Mouse (Mus musculus): ENCODE results near the gene Zpbp. TPM values are rescaled to one million over a fixed set of nuclear protein-coding genes. Genes with fewer than 3 reads are reported as not detected.
A peak's percentile ranks its signal among the peaks of the same experiment; 100 is the strongest.

The Zpbp gene
- polyA plus RNA-seq, 1 experiment from 2014 or later, result 0.33 TPM

GRCm38 (mm10) chr11:11394686-11395085 lies 67.5 kb downstream of the Zpbp start:
- no peak overlapping the region for H3K9ac ChIP-seq (ENCODE audit: low read length)
- H3K9me3 ChIP-seq (ENCODE audit: control insufficient read depth, low read length), result no peaks in the 10 kb centered on the region
- no peak for DNase-seq (ENCODE audit: low spot score)
- no peaks in the 10 kb centered on the region for H3K4me1 ChIP-seq (replicated peaks; ENCODE audit: control insufficient read depth, insufficient read depth)
- no peak for ATAC-seq (ENCODE audit: low FRiP score, low TSS enrichment)
- no peak overlapping the region for H3K27ac ChIP-seq (replicated peaks)
- 78% methylated on average over 5 of the region's 5 CpGs for WGBS
- no peaks in the 10 kb centered on the region for H3K36me3 ChIP-seq (ENCODE audit: control insufficient read depth, insufficient read depth, low read length)
- no peak overlapping the region for H3K4me3 ChIP-seq (ENCODE audit: low read depth, low read length)
- TF ChIP-seq CTCF (IDR thresholded peaks at IDR 0.05; ENCODE audit: low read depth), result no peak
- TF ChIP-seq EP300 (optimal IDR thresholded peaks at IDR 0.05), result no peak
- H3K4me2 ChIP-seq (replicated peaks; ENCODE audit: low read depth), result no peak overlapping the region
- no peaks in the 10 kb centered on the region for H3K27me3 ChIP-seq (ENCODE audit: control insufficient read depth, insufficient read depth, low read length)

GRCm38 (mm10) chr11:11393164-11393563 lies 69.0 kb downstream of the Zpbp start:
- no peaks in the 10 kb centered on the region for H3K27me3 ChIP-seq (ENCODE audit: control insufficient read depth, insufficient read depth, low read length)
- DNase-seq (ENCODE audit: low spot score), result no peak
- H3K36me3 ChIP-seq (ENCODE audit: control insufficient read depth, insufficient read depth, low read length), result no peaks in the 10 kb centered on the region
- no peak for TF ChIP-seq CTCF (IDR thresholded peaks at IDR 0.05; ENCODE audit: low read depth)
- no peak for TF ChIP-seq EP300 (optimal IDR thresholded peaks at IDR 0.05)
- H3K9me3 ChIP-seq (ENCODE audit: control insufficient read depth, low read length), result no peaks in the 10 kb centered on the region
- H3K9ac ChIP-seq (ENCODE audit: low read length), result no peak overlapping the region
- ATAC-seq (ENCODE audit: low FRiP score, low TSS enrichment), result 0 out of 2 replicates have a peak, but pooled peaks have one; percentile 8
- no peak overlapping the region for H3K4me2 ChIP-seq (replicated peaks; ENCODE audit: low read depth)
- WGBS, result 91% methylated on average over 10 of the region's 10 CpGs
- no peaks in the 10 kb centered on the region for H3K4me1 ChIP-seq (replicated peaks; ENCODE audit: control insufficient read depth, insufficient read depth)
- no peak overlapping the region for H3K4me3 ChIP-seq (ENCODE audit: low read depth, low read length)
- H3K27ac ChIP-seq (replicated peaks), result no peak overlapping the region

GRCm38 (mm10) chr11:11371305-11371704 lies 90.9 kb downstream of the Zpbp start:
- Histone ChIP-seq H3K4me2 (replicated peaks; ENCODE audit: low read depth) (no peak overlapping the region), H3K27ac (replicated peaks) (no peak overlapping the region), H3K4me3 (ENCODE audit: low read depth, low read length) (no peak overlapping the region), H3K27me3 (ENCODE audit: control insufficient read depth, insufficient read depth, low read length) (no peaks in the 10 kb centered on the region), H3K36me3 (ENCODE audit: control insufficient read depth, insufficient read depth, low read length) (no peaks in the 10 kb centered on the region), H3K9ac (ENCODE audit: low read length) (no peak overlapping the region), H3K9me3 (ENCODE audit: control insufficient read depth, low read length) (no peaks in the 10 kb centered on the region), H3K4me1 (replicated peaks; ENCODE audit: control insufficient read depth, insufficient read depth) (no peaks in the 10 kb centered on the region)
- 91% methylated on average over 5 of the region's 5 CpGs for WGBS
- DNase-seq (ENCODE audit: low spot score) (no peak), ATAC-seq (ENCODE audit: low FRiP score, low TSS enrichment) (no peak)
- no peak for TF ChIP-seq CTCF (IDR thresholded peaks at IDR 0.05; ENCODE audit: low read depth)
- no peak for TF ChIP-seq EP300 (optimal IDR thresholded peaks at IDR 0.05)

GRCm38 (mm10) chr11:11283512-11283911 lies 178.7 kb downstream of the Zpbp start:
- no peak for TF ChIP-seq EP300 (optimal IDR thresholded peaks at IDR 0.05)
- TF ChIP-seq CTCF (IDR thresholded peaks at IDR 0.05; ENCODE audit: low read depth), result no peak
- H3K27ac ChIP-seq (replicated peaks), result no peak overlapping the region
- DNase-seq (ENCODE audit: low spot score), result no peak
- H3K4me3 ChIP-seq (ENCODE audit: low read depth, low read length), result no peak overlapping the region
- no peaks in the 10 kb centered on the region for H3K9me3 ChIP-seq (ENCODE audit: control insufficient read depth, low read length)
- no peaks in the 10 kb centered on the region for H3K27me3 ChIP-seq (ENCODE audit: control insufficient read depth, insufficient read depth, low read length)
- no peaks in the 10 kb centered on the region for H3K36me3 ChIP-seq (ENCODE audit: control insufficient read depth, insufficient read depth, low read length)
- ATAC-seq (ENCODE audit: low FRiP score, low TSS enrichment), result no peak
- WGBS, result 74% methylated on average over 3 of the region's 3 CpGs
- no peak overlapping the region for H3K4me2 ChIP-seq (replicated peaks; ENCODE audit: low read depth)
- no peak overlapping the region for H3K9ac ChIP-seq (ENCODE audit: low read length)
- H3K4me1 ChIP-seq (replicated peaks; ENCODE audit: control insufficient read depth, insufficient read depth), result no peaks in the 10 kb centered on the region

GRCm38 (mm10) chr11:11280128-11280527 lies 182.1 kb downstream of the Zpbp start:
- Histone ChIP-seq H3K9me3 (ENCODE audit: control insufficient read depth, low read length) (no peaks in the 10 kb centered on the region), H3K9ac (ENCODE audit: low read length) (no peak overlapping the region)
- no peak for TF ChIP-seq EP300 (optimal IDR thresholded peaks at IDR 0.05)
- no peak for TF ChIP-seq CTCF (IDR thresholded peaks at IDR 0.05; ENCODE audit: low read depth)

GRCm38 (mm10) chr11:11257348-11257747 lies 204.9 kb downstream of the Zpbp start:
- Histone ChIP-seq H3K27ac (replicated peaks) (no peak overlapping the region), H3K9me3 (ENCODE audit: control insufficient read depth, low read length) (no peaks in the 10 kb centered on the region), H3K9ac (ENCODE audit: low read length) (no peak overlapping the region), H3K4me1 (replicated peaks; ENCODE audit: control insufficient read depth, insufficient read depth) (no peaks in the 10 kb centered on the region), H3K36me3 (ENCODE audit: control insufficient read depth, insufficient read depth, low read length) (no peaks in the 10 kb centered on the region), H3K4me2 (replicated peaks; ENCODE audit: low read depth) (no peak overlapping the region), H3K27me3 (ENCODE audit: control insufficient read depth, insufficient read depth, low read length) (no peaks in the 10 kb centered on the region), H3K4me3 (ENCODE audit: low read depth, low read length) (no peak overlapping the region)
- 52% methylated on average over 1 of the region's 1 CpGs for WGBS
- ATAC-seq (ENCODE audit: low FRiP score, low TSS enrichment) (no peak), DNase-seq (ENCODE audit: low spot score) (no peak)
- no peak for TF ChIP-seq CTCF (IDR thresholded peaks at IDR 0.05; ENCODE audit: low read depth)
- no peak for TF ChIP-seq EP300 (optimal IDR thresholded peaks at IDR 0.05)

More at GRCm38 (mm10) chr11:11280128-11280527, 182.1 kb downstream of the Zpbp start:
- Histone ChIP-seq H3K27ac (replicated peaks) (no peak overlapping the region), H3K27me3 (ENCODE audit: control insufficient read depth, insufficient read depth, low read length) (no peaks in the 10 kb centered on the region), H3K4me3 (ENCODE audit: low read depth, low read length) (no peak overlapping the region), H3K4me1 (replicated peaks; ENCODE audit: control insufficient read depth, insufficient read depth) (no peaks in the 10 kb centered on the region), H3K4me2 (replicated peaks; ENCODE audit: low read depth) (no peak overlapping the region), H3K36me3 (ENCODE audit: control insufficient read depth, insufficient read depth, low read length) (no peaks in the 10 kb centered on the region)
- DNase-seq (ENCODE audit: low spot score) (no peak), ATAC-seq (ENCODE audit: low FRiP score, low TSS enrichment) (no peak)

All from stomach, postnatal 0 days (tissue).